Mouse (Mus musculus): ENCODE data around the gene Fxyd6. TPM values are rescaled to one million over a fixed set of nuclear protein-coding genes. Genes with fewer than 3 reads are reported as not detected.

The Fxyd6 gene
- 0.46 and 1.1 TPM in 2 replicates for total RNA-seq (2014; rRNA removed)
- polyA plus RNA-seq (2012; rRNA removed), result 0.56 and 0.72 TPM in 2 replicates

GRCm38 (mm10) chr9:45370117-45370561, at the start of gene Fxyd6:
Gene Fxyd6, plus strand, starts transcription at chr9:45370185.
- no peak for DNase-seq (ENCODE audit: extremely low read depth, low read depth, low spot score)
- TF ChIP-seq POLR2A (IDR thresholded peaks at IDR 0.05; ENCODE audit: extremely low read depth, insufficient read depth, low read length) (no peak), CTCF (IDR thresholded peaks at IDR 0.05; ENCODE audit: low read depth, low read length) (no peak)
- 2% methylated on average over 28 of the region's 28 CpGs for WGBS
- Histone ChIP-seq H3K9ac (ENCODE audit: low read depth, low read length) (no peak within 1 kb of the TSS), H3K27ac (replicated peaks; ENCODE audit: insufficient read depth, low read depth, low read length) (no peak within 1 kb of the TSS), H3K79me2 (ENCODE audit: control insufficient read depth, insufficient read depth, low read length) (no peaks in the 10 kb centered on the region), H3K27me3 (ENCODE audit: control insufficient read depth, insufficient read depth, low read length) (peaks cover 7% of the 10 kb centered on the region; the same call in 1 of the 2 replicates), H3K36me3 (ENCODE audit: control insufficient read depth, insufficient read depth, low read length) (no peaks in the 10 kb centered on the region), H3K4me3 (ENCODE audit: insufficient read depth, low read depth, low read length) (peak within 1 kb of the TSS; percentile 20; the same call in 1 of the 2 replicates), H3K4me1 (ENCODE audit: control insufficient read depth, insufficient read depth, low read length) (no peaks in the 10 kb centered on the region)

- WGBS, result 80% methylated on average over 6 of the region's 6 CpGs
- TF ChIP-seq POLR2A (IDR thresholded peaks at IDR 0.05; ENCODE audit: extremely low read depth, insufficient read depth, low read length) (no peak), CTCF (IDR thresholded peaks at IDR 0.05; ENCODE audit: low read depth, low read length) (no peak)
- Histone ChIP-seq H3K27me3 (ENCODE audit: control insufficient read depth, insufficient read depth, low read length) (no peaks in the 10 kb centered on the region), H3K79me2 (ENCODE audit: control insufficient read depth, insufficient read depth, low read length) (no peaks in the 10 kb centered on the region), H3K9ac (ENCODE audit: low read depth, low read length) (no peak overlapping the region), H3K27ac (replicated peaks; ENCODE audit: insufficient read depth, low read depth, low read length) (no peak overlapping the region), H3K36me3 (ENCODE audit: control insufficient read depth, insufficient read depth, low read length) (no peaks in the 10 kb centered on the region), H3K4me3 (ENCODE audit: insufficient read depth, low read depth, low read length) (no peak overlapping the region), H3K4me1 (ENCODE audit: control insufficient read depth, insufficient read depth, low read length) (no peaks in the 10 kb centered on the region)
- DNase-seq (ENCODE audit: extremely low read depth, low read depth, low spot score), result no peak
Measured at GRCm38 (mm10) chr9:45321465-45321864, 48.5 kb upstream of the Fxyd6 start.

- Histone ChIP-seq H3K79me2 (ENCODE audit: control insufficient read depth, insufficient read depth, low read length) (no peaks in the 10 kb centered on the region), H3K27me3 (ENCODE audit: control insufficient read depth, insufficient read depth, low read length) (no peaks in the 10 kb centered on the region), H3K4me1 (ENCODE audit: control insufficient read depth, insufficient read depth, low read length) (no peaks in the 10 kb centered on the region), H3K27ac (replicated peaks; ENCODE audit: insufficient read depth, low read depth, low read length) (no peak overlapping the region), H3K4me3 (ENCODE audit: insufficient read depth, low read depth, low read length) (no peak overlapping the region), H3K9ac (ENCODE audit: low read depth, low read length) (no peak overlapping the region), H3K36me3 (ENCODE audit: control insufficient read depth, insufficient read depth, low read length) (no peaks in the 10 kb centered on the region)
- DNase-seq (ENCODE audit: extremely low read depth, low read depth, low spot score), result no peak
- TF ChIP-seq CTCF (IDR thresholded peaks at IDR 0.05; ENCODE audit: low read depth, low read length) (no peak), POLR2A (IDR thresholded peaks at IDR 0.05; ENCODE audit: extremely low read depth, insufficient read depth, low read length) (no peak)
- 69% methylated on average over 4 of the region's 4 CpGs for WGBS
Measured at GRCm38 (mm10) chr9:45321946-45322430, 48.0 kb upstream of the Fxyd6 start.

DNA sequence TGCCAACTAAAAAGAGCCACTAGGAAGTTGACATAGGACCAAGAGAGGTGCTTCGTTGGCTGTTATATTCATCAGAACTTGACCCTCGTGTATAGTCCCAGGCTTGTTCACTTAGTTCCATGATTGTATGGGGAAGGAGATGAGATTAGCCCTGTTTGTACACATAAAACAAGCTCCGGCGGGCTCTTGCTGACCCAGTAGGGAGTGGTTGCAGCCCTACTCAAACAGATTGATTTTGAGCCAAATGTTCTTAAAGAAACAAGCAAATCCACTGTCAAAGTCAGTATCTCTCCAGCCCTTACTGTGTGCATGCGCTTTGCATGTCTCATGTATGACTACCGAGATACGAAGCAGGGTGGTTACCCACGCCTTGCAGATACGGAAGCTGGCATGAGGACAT, 43.6 kb upstream of the Fxyd6 start:
- no peak overlapping the region for H3K27ac ChIP-seq (replicated peaks; ENCODE audit: insufficient read depth, low read depth, low read length)
- 84% methylated on average over 9 of the region's 9 CpGs for WGBS
- no peaks in the 10 kb centered on the region for H3K79me2 ChIP-seq (ENCODE audit: control insufficient read depth, insufficient read depth, low read length)
- no peak for TF ChIP-seq CTCF (IDR thresholded peaks at IDR 0.05; ENCODE audit: low read depth, low read length)
- no peak for TF ChIP-seq POLR2A (IDR thresholded peaks at IDR 0.05; ENCODE audit: extremely low read depth, insufficient read depth, low read length)
- H3K4me3 ChIP-seq (ENCODE audit: insufficient read depth, low read depth, low read length), result no peak overlapping the region
- H3K4me1 ChIP-seq (ENCODE audit: control insufficient read depth, insufficient read depth, low read length), result no peaks in the 10 kb centered on the region
- H3K36me3 ChIP-seq (ENCODE audit: control insufficient read depth, insufficient read depth, low read length), result no peaks in the 10 kb centered on the region
- no peak overlapping the region for H3K9ac ChIP-seq (ENCODE audit: low read depth, low read length)
- no peak for DNase-seq (ENCODE audit: extremely low read depth, low read depth, low spot score)
- H3K27me3 ChIP-seq (ENCODE audit: control insufficient read depth, insufficient read depth, low read length), result no peaks in the 10 kb centered on the region

DNA sequence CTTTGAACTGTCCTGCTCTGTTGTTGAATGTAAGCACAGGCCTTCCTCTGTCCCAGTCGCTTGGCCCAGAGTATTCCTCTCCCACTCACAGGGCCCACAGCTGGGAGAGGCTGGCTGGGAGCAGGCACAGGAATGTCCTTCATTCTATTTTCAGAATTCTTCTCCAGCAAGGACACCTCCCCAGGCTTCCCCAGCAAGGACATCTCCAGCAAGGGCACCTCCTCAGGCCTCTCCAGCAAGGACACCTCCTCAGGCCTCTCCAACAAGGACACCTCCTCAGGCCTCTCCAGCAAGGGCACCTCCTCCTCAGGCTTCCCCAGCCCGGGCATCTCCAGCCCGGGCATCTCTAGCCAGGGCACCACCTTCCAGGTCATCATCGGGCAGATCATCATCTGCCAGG, 41.7 kb upstream of the Fxyd6 start:
- Histone ChIP-seq H3K79me2 (ENCODE audit: control insufficient read depth, insufficient read depth, low read length) (no peaks in the 10 kb centered on the region), H3K9ac (ENCODE audit: low read depth, low read length) (no peak overlapping the region), H3K36me3 (ENCODE audit: control insufficient read depth, insufficient read depth, low read length) (no peaks in the 10 kb centered on the region), H3K4me1 (ENCODE audit: control insufficient read depth, insufficient read depth, low read length) (no peaks in the 10 kb centered on the region), H3K27ac (replicated peaks; ENCODE audit: insufficient read depth, low read depth, low read length) (no peak overlapping the region), H3K4me3 (ENCODE audit: insufficient read depth, low read depth, low read length) (no peak overlapping the region), H3K27me3 (ENCODE audit: control insufficient read depth, insufficient read depth, low read length) (no peaks in the 10 kb centered on the region)
- no peak for DNase-seq (ENCODE audit: extremely low read depth, low read depth, low spot score)
- TF ChIP-seq CTCF (IDR thresholded peaks at IDR 0.05; ENCODE audit: low read depth, low read length), result no peak
- TF ChIP-seq POLR2A (IDR thresholded peaks at IDR 0.05; ENCODE audit: extremely low read depth, insufficient read depth, low read length), result no peak
- WGBS, result 85% methylated on average over 4 of the region's 4 CpGs

DNA sequence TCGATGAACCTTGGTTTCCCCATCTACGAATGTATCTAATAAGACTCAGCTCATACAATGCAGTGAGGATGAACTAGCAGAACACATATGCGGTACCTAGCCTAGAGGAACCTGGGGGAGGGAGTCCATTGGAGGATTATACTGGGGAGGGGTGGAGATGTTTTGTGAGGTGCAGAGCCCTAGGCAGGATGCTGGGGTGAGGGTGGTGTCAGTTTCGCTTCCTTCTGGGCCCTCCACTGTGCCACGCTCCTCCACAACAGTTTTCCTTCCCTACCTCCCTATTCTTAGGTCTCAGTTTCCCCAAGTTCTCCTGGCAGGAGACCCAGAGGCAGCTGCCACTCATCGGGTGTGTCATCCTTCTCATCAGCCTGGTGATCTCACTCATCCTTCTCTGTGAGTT, 40.4 kb upstream of the Fxyd6 start:
- H3K4me3 ChIP-seq (ENCODE audit: insufficient read depth, low read depth, low read length), result no peak overlapping the region
- H3K9ac ChIP-seq (ENCODE audit: low read depth, low read length), result no peak overlapping the region
- WGBS, result 88% methylated on average over 6 of the region's 6 CpGs
- H3K4me1 ChIP-seq (ENCODE audit: control insufficient read depth, insufficient read depth, low read length), result no peaks in the 10 kb centered on the region
- H3K36me3 ChIP-seq (ENCODE audit: control insufficient read depth, insufficient read depth, low read length), result no peaks in the 10 kb centered on the region
- DNase-seq (ENCODE audit: extremely low read depth, low read depth, low spot score), result no peak
- no peaks in the 10 kb centered on the region for H3K79me2 ChIP-seq (ENCODE audit: control insufficient read depth, insufficient read depth, low read length)
- H3K27me3 ChIP-seq (ENCODE audit: control insufficient read depth, insufficient read depth, low read length), result no peaks in the 10 kb centered on the region
- TF ChIP-seq CTCF (IDR thresholded peaks at IDR 0.05; ENCODE audit: low read depth, low read length) (no peak), POLR2A (IDR thresholded peaks at IDR 0.05; ENCODE audit: extremely low read depth, insufficient read depth, low read length) (no peak)
- no peak overlapping the region for H3K27ac ChIP-seq (replicated peaks; ENCODE audit: insufficient read depth, low read depth, low read length)

All from liver, adult 2 months (tissue).